ENCODE assay signal across 31 mouse cellular contexts in the genomic region with DNA sequence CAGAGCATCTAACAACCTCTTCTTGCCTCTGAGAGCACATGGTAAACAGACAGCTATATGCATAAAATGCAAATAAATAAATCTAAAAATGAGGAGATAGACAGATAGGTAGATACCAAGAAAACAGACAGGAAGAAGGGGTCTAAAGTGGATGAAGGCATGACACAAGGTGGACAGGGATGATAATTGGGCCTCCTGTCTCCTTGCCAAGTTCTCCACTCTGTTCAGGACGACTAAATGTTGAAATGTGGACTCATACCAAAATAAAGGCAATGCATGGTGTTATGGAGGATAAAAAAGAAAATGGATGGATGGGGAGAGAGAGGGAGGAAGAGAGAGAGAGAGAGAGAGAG.
"Had no signal": no experiment of that assay in that cellular context is flagged by ENCODE, and none has a peak within 500 bp of the region (broad histone marks: within the 10 kb centered on the region; RNA-seq: fewer than 3 reads in every experiment).

No protein-coding gene starts in this region.

- H3K9ac ChIP-seq: limb, embryonic 12.5 days; limb, embryonic 13.5 days; limb, embryonic 15.5 days; liver, embryonic 12.5 days; liver, embryonic 13.5 days; liver, embryonic 14.5 days; liver, embryonic 15.5 days; liver, postnatal 0 days; lung, embryonic 14.5 days; lung, embryonic 15.5 days; midbrain, embryonic 12.5 days; midbrain, embryonic 13.5 days; midbrain, embryonic 15.5 days had no signal

- H3K9me3 ChIP-seq: limb, embryonic 10.5 days; limb, embryonic 12.5 days; limb, embryonic 13.5 days; limb, embryonic 15.5 days; liver, embryonic 12.5 days; liver, embryonic 13.5 days; liver, embryonic 15.5 days; lung, embryonic 15.5 days; megakaryocyte, embryonic 14.5 days; midbrain, embryonic 10.5 days; midbrain, embryonic 12.5 days; midbrain, embryonic 13.5 days; midbrain, embryonic 15.5 days had no signal

- ATAC-seq: liver, postnatal 0 days; lung, postnatal 0 days; midbrain, embryonic 13.5 days; midbrain, embryonic 15.5 days; midbrain, embryonic 16.5 days had no signal

- H3K4me3 ChIP-seq: limb, embryonic 10.5 days; limb, embryonic 12.5 days; limb, embryonic 13.5 days; limb, embryonic 15.5 days; liver, embryonic 12.5 days; liver, embryonic 13.5 days; liver, embryonic 15.5 days; lung, embryonic 15.5 days; megakaryocyte, embryonic 14.5 days; midbrain, embryonic 10.5 days; midbrain, embryonic 12.5 days; midbrain, embryonic 13.5 days; midbrain, embryonic 15.5 days; myocyte had no signal

- DNase-seq: left cerebral cortex, postnatal 4 days; liver; liver, embryonic 13.5 days; liver, postnatal 0 days; lung, adult 18-20 months; lung, adult 2 months; lung, embryonic 14.5 days; lung, postnatal 10 days; lung, postnatal 14 days; lung, postnatal 36 days; lung, postnatal 4 days; midbrain, embryonic 14.5 days had no signal

- H3K36me3 ChIP-seq: limb, embryonic 10.5 days; limb, embryonic 12.5 days; limb, embryonic 13.5 days; limb, embryonic 15.5 days; liver, embryonic 12.5 days; liver, embryonic 13.5 days; liver, embryonic 15.5 days; lung, embryonic 15.5 days; midbrain, embryonic 10.5 days; midbrain, embryonic 12.5 days; midbrain, embryonic 13.5 days; midbrain, embryonic 15.5 days had no signal

- H3K4me2 ChIP-seq: limb, embryonic 12.5 days; limb, embryonic 13.5 days; limb, embryonic 15.5 days; liver, embryonic 11.5 days; liver, embryonic 12.5 days; liver, embryonic 13.5 days; liver, embryonic 15.5 days; lung, embryonic 14.5 days; lung, embryonic 15.5 days; midbrain, embryonic 11.5 days; midbrain, embryonic 12.5 days; midbrain, embryonic 13.5 days; midbrain, embryonic 15.5 days had no signal

- H3K27me3 ChIP-seq: limb, embryonic 12.5 days; limb, embryonic 13.5 days; limb, embryonic 15.5 days; liver, embryonic 12.5 days; liver, embryonic 13.5 days; liver, embryonic 15.5 days; lung, embryonic 15.5 days; megakaryocyte, embryonic 14.5 days; midbrain, embryonic 12.5 days; midbrain, embryonic 13.5 days; midbrain, embryonic 15.5 days had no signal

- H3K27ac ChIP-seq: limb, embryonic 10.5 days; limb, embryonic 12.5 days; limb, embryonic 13.5 days; limb, embryonic 15.5 days; liver, embryonic 12.5 days; liver, embryonic 13.5 days; liver, embryonic 14.5 days; liver, embryonic 15.5 days; lung, embryonic 15.5 days; macrophage; midbrain, embryonic 10.5 days; midbrain, embryonic 12.5 days; midbrain, embryonic 13.5 days; midbrain, embryonic 15.5 days had no signal

- H3K4me1 ChIP-seq: limb, embryonic 12.5 days; limb, embryonic 13.5 days; limb, embryonic 15.5 days; lung, embryonic 15.5 days; midbrain, embryonic 12.5 days; midbrain, embryonic 13.5 days; midbrain, embryonic 15.5 days had no signal
